Mouse (Mus musculus) gastrocnemius, postnatal 14 days (tissue): ENCODE results near the gene Ppargc1a. TPM values are rescaled to one million over a fixed set of nuclear protein-coding genes. Genes with fewer than 3 reads are reported as not detected.

Source experiments
- DNase-seq: peaks from one replicate; pipeline ENCODE4 v3.0.0; 2021; ENCODE audit warnings: mixed read lengths
- intact Hi-C: fragments of 180-260 bp; cut with DNase I; formaldehyde crosslinking; loops from one replicate; pipeline ENCODE4 v1.15.1; 2025; ENCODE audit warnings: low total_unique reads
- total RNA-seq, 2 experiments: library from RNA; stranded (reverse); gene quantifications; 2 replicates each; pipeline ENCODE4 v1.2.3; 2021

Gene Ppargc1a
- total RNA-seq, 2 experiments from 2014 or later: 22.3 to 44.2 TPM

DNA sequence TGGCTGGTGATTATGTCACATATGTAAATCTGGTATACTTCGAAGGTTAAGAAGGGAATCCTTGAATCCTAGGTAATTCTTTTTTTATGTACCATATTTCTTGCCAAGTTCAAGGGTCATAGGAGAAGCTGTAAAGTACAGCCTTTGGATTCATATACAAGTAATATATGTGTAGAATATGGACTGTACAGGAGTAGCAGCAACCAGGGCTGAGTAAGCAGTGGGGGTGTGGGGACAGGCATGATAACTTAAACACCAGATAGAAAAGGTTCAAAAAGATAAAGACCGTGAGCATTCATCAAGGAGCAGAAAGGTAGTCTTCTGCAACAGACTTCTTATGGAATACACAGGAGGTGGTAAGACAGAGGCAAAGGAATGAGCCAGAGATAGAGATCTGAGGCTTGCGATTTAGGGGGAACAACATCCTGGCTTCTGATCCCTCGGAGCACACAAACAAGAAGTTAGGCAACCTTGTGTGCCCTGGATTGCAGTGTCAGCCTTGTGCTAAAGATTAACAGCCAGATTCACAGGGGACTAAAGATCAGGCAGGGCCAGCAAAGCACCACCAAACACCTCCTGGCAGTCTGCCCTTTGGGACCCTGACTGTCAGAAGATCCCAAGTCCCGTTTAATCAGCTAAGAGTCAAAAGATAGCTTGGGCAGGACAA lies 39.9 kb downstream of the Ppargc1a start:
- intact Hi-C loops: no loop called here
- no peak for DNase-seq

DNA sequence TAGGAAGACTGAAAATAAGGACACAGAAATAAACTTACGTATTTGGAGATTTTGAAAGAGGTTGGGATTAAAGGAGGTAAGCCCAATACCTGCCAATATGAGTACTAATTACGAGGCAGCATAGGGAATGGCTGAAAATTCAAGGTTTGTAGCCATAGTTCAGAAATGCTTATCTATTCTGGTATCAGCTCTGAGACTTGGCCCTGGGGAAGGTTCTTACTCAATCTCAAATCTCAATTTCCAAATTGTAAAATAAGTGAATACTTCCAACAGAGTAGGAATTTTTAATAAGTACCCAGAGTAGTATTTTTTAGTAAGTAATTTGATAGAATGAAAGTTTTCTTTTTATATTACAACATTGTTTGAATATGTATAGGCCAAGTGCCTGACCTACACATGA lies 41.7 kb downstream of the Ppargc1a start:
- no peak for DNase-seq
- intact Hi-C loops: no loop called here

DNA sequence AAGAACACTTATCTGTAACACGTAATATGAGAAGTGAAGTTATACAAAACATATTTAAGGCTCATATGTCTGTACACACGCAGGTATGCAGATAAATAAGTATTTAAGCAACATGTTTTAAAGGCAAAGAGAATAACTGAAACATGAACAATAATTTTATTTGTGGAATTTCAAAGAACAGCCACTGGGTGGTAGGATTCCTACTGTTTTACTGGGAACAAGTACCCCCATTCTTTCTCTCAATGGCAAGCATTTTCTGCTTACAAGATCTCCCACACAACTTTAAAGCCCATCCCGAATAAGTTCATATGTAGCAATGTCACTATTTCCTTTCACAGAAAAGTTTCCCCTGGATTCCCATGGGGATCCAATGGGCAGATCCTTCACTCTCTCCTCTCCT lies 46.7 kb downstream of the Ppargc1a start:
- no peak for DNase-seq
- intact Hi-C loops: no loop called here

DNA sequence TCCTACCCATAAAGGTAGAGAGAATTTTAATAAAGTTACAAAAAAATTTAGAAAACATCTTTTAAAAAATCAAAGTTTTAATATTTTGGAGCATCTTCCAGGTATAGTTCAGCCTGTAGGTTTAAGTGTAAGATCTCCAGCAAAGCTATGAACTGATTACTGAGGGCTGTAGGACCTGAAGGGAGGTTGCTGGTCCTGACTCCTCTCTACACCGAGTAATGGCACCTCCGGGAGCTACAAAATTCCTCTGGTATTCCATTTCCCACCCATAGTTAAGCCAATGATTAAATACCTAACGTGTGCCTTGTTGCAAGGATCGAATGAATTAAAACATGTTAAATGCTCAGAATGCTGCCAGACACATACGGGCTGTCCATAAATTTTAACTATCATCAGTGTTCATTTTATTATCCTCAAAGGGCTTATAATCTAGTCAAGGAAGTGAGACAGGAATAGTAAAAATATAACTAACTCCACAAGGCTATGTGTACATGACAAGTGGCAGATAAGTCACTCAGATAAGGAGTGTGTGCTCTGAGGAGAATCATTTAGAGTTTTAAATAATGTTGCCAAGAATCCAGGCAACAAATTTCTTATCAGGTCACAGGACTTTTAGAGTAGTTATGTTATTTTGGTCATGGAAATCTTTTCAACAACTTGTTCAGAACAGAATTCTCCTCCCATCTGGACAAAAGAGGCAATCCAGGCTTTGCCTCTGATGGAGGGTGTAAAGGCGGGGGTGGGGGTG lies 49.9 kb downstream of the Ppargc1a start:
- DNase-seq: no peak

DNA sequence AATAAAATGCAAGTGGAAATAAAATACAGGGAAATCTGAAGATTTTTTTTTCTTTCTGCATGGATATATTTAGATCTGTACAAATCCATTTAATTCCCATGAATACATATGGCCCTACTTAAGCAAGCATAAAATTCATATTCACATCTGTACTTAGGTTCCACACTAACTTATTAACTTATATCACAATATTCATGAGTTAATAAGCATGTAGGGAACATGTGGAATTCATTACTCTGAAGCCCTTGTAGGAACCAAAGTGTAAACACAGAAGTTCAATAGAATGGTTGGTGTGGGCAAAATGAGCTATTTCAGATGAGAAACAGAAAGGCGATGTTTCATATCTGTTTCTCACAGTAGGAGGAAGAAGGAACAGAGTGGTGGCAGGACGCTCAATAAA lies 62.9 kb downstream of the Ppargc1a start:
- intact Hi-C loops: no loop called here
- no peak for DNase-seq

More for the DNA sequence above, 49.9 kb downstream of the Ppargc1a start:
- intact Hi-C loops: no loop called here

DNA sequence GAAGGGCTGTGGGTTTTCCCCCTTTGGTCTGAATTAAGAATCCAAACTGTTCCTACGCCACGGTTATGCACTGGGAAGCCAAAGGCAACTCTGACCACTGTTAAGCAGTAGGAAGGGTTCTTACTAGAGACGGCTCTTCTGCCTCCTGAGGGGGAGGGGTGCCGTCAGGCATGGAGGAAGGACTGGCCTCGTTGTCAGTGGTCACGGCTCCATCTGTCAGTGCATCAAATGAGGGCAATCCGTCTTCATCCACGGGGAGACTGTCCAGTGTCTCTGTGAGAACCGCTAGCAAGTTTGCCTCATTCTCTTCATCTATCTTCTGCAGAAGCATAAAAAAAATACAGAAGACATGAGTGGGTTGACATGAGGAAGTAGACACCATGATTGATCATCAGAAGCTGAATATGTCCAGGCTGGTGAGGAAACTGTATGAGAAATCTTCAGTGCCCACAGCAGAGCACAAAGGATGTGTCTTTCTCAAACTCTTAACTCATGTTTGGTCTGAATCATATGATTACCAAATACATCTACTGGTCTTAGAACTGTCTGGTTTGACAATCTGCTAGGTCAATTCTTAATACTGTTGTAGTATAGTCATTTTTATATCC lies 69.5 kb downstream of the Ppargc1a start:
- DNase-seq: no peak
- intact Hi-C loops: no loop called here

DNA sequence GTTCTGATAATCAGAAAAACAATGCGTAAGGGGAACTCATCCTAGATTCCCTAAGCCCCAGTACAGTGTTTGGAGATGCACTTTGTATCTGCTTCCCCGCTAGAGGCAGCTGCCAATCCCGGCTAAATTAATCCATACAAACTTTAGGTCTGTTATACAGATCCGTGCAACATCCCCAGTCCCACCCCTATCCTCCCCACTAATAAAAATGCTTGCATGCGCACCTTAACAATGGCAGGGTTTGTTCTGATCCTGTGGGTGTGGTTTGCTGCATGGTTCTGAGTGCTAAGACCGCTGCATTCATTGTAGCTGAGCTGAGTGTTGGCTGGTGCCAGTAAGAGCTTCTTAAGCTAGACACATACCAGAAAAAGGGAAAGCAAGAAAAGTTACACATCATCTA lies 72.1 kb downstream of the Ppargc1a start:
- intact Hi-C loops: no loop called here
- DNase-seq: no peak

DNA sequence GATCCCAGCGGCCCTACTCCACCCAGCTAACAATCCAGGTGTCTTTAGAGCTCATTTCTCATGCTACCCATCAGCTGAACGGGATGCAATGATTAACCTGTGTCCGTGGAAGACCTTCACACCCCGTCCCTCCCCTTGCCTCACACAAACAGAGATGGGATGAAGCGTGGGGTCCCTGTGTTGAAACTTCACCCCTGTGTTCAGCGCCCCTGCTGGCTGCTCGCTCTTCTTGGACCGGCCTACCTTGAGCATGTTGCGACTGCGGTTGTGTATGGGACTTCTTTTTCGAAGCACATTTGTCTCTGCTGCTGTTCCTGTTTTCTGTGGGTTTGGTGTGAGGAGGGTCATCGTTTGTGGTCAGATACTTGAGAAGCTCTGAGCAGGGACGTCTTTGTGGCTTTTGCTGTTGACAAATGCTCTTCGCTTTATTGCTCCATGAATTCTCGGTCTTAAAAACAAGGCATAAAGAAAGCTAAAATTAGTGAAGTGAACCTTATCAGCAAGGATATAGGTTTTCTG lies 73.1 kb downstream of the Ppargc1a start:
- DNase-seq: no peak
- intact Hi-C loops: no loop called here

DNA sequence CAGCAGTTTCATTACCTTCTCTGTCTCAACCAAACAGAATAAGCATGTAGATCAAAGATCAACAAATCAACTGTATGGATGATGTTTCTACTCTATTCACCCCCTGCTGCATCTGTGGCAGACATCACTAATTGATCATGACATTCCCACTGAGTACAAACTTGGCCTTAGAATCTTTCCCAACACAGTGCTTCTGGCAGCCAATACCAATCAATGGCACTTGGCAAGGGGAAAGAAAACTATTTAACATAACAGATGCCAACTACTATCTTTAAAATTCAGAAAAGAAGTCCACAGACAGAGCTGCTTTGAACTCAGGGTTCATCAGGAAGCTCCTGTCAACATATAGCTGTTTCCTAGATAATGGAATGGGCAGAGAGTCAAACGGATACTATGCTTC lies 83.8 kb downstream of the Ppargc1a start:
- DNase-seq: no peak
- intact Hi-C loops: no loop called here

DNA sequence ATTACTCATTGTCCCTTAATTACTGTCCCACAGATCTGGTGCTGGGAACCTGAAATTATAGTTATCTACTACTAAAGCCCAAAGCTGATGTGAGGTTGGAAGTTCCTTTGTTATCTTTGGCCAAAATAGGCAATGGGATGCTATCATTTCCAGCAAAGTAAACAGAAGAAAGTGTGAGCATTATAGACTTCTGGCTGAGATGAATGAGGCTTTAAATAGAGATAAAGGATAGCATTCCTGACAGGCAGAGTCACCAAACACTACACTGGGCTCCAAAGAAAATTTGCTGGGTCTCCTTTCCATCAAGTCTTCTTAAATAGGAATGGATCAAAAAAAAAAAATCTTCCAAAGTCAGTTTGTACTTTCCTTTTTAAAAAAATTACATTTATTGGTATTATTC lies 87.7 kb downstream of the Ppargc1a start:
- intact Hi-C loops: no loop called here
- DNase-seq: no peak

DNA sequence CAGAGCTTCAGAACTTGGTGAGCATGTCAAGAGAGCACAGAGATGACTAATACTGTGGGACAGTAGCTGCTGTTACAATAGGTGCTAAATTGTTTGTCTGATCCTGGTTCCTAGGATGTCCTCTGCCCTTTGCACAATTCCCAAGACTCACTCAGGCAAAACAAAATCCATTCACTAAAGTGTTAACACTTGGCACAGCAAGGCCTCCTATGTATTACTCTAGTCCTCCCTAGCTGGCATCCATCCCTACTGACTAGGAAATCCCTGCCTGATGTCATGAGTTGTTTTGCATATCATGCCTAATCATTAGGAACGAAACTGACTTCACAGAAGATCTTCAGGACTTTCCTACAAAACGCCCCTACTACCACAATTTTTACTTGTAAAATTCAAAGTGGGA lies 88.1 kb downstream of the Ppargc1a start:
- no peak for DNase-seq
- intact Hi-C loops: no loop called here

DNA sequence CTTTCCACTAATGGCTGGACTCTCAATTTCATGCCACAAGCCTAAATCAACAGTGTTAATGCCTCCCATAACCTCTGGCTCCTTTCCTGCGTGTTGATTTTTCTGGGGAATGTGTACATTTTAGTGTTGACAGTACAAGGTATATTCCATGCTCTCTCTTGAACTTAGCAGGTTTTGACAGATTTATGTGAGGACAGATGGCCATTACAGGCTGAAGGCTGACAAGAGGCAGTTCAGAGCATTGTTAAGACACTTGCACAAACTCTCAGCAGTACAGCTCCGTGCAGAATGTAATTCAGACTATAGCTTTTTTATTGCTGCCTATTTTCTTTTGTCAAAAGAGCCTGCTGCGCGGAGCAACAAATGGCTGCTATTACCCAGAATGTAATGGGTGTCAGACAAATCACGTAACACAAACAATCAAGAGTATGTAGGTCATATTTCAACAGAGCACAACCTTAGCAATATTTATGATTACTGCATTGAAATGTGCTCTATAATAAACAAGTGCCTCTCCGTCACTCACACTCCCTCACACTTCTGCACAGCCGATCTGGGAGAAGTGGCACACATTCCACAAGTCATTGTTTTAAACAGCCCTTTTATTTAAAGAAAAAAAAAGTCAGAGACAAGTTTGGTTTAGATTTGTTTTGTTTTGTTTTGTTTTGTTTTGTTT lies 89.1 kb downstream of the Ppargc1a start:
- no peak for DNase-seq
- intact Hi-C loops: no loop called here

DNA sequence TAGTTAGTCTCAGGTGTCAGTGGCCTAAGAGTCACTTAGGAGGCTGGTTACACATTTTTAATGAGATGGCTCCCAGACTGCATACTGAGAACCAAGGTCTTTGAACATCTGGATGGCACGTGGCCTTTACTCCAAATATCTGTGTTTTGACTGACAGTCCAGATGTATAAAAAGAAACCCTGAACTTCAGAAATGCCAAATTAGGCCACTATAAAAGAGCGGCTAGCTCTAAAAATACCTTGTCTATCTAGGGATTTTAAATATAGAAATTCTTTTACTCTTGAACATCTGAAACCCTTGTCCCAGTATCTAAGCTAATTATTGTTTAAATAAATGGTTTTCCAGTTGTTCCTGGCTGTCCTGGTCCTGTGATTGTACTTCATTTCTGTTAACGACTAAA lies 90.4 kb downstream of the Ppargc1a start:
- intact Hi-C loops: no loop called here

DNA sequence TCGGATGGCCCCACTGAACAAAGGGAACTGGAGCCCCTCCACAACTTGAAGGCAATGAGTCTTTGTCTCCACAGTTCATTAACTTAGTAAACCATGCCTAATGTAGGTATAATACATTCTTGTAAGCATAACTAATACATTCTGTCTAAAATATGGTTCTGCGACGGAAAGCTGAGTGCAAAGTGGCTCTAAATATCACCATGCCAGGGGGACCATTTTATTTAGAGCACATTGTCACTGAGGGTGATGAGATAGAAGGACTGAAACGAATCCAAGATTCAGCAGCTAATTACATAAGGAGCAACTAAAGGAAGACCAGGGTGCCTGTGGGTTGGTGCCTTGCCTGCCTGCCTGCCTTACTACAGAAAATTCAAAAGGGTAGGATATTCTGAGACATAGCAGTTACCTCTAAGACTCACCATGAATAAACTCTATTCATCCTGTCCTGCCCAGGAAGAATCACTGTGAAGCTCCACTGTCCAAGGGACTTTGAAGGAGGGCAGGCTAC lies 92.4 kb downstream of the Ppargc1a start:
- intact Hi-C loops: no loop called here

More for the DNA sequence above, 90.4 kb downstream of the Ppargc1a start:
- no peak for DNase-seq

DNA sequence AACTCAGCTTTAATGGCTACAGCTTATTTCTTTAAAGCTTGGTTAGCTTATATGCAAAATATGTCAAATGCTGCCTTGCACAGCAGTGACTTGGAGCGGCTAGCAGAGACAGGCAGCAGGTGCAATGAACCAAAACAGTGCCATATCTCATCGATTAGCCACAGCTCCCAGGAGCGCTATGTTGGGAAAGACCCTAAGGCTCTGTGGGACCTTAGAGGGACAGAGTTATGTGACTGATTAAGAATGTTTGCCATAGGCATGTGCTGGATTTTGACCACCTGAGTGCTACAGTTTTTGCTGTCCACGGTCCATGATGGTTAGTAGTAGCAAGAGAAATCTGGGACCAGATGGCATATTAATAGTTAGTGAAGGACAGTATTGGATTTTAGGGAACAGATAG lies 95.9 kb downstream of the Ppargc1a start:
- intact Hi-C loops: no loop called here
- DNase-seq: no peak

More for the DNA sequence above, 92.4 kb downstream of the Ppargc1a start:
- DNase-seq: no peak

DNA sequence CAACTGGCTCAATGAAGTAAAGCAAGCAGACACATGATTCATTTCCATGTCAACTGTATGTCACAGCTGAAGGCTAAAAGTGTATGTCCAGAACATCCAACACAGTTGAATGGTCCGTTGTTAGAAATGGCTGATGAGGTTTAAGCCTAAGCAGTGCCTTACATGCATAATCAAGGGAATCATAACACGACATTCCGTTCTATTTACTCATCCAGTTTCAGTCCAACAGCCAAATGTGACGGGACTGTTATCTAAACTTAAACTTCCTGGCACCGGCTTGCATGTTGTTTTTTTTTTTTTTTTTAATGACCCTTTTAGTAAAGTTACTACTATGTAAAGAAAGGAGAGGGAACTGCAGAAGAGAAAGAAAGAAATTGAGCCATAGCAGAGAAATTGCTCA lies 101.5 kb downstream of the Ppargc1a start:
- intact Hi-C loops: no loop called here
- no peak for DNase-seq

DNA sequence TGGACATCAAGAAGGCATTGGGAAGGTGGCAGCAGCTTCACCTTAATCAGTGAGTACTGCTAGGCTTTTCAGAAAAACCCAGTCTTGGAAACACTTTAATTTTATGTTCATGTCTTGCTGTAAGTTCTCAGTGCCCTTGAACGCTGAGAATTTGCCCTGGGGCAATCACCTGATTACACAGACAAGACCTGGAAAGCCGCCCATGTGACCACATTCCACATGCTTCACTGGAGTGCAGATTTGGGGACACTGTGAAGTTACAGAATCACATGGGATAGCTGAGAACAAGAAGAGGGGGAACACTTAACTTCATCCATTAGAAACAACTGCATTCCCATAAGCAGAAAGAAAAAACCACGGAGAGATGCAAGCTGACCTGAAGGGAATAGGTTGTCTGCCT lies 115.5 kb downstream of the Ppargc1a start:
- intact Hi-C loops: no loop called here
- no peak for DNase-seq

DNA sequence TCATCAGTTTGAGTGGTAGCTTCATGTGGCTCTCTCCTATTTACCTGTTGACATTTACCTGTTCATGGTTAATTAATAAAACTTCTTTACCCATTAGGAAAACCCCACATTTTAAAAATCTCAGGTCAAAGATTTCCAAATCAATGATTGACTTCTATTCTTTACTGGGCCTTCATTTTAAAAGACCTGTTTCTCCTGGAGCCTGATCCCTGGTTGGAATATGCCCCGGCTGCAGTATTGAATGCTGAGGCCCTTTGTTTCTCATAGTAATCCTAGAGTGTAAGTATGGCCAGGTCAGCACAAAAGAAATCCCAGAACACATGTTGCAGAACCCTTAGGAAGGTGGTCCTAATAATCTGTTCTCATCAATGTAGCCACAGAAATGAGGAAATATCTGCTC lies 119.9 kb downstream of the Ppargc1a start:
- DNase-seq: no peak
- intact Hi-C loops: no loop called here

DNA sequence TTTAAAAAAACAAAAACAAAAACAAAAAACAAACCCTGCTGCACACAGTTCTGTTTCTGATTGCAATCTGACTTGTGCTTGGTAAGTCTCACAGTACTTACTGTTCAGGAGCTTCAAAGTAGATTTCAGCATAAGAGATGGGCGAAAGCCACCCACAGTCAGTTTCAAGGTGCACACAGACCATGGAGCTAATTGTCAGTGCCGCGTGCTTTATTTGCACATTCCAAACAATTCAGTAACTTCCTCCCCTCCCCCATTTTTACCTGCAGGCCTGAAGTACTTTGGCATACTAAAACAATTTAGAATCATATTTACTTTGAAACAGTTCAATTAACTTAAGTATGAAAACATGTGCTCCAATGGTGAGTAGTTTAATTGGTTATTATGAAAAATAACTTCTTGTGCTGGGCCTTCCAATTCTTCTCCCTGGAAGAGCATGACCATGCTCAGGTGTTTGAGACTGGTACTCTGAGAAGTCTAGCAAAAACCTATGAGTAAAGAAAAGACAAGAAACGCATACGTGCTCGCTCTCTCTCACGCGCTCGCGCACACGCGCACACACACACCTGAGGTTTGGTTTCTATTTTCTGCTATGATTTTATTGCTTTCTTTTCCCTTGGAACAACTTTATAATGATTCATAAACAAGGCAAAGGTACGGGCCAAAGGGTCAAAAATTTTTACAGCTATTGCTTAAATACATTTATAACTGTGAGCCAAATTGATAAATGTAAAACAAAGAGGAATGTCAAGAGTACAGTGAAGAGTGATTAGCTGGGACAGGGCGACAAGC lies 121.0 kb downstream of the Ppargc1a start:
- DNase-seq: no peak
- intact Hi-C loops: no loop called here
